Mouse (Mus musculus): ENCODE results near the gene Gm8122. TPM values are rescaled to one million over a fixed set of nuclear protein-coding genes. Genes with fewer than 3 reads are reported as not detected.

Gm8122 gene
- polyA plus RNA-seq, 1 experiment: not detected

Other genes starting within 250 kb of the Gm8122 start
- gene Gm8082, start 241.7 kb downstream of the Gm8122 start, polyA plus RNA-seq (2012; ENCODE audit: insufficient read depth, low replicate concordance): not detected in 2 replicates
- gene Gm10376, start 219.7 kb downstream of the Gm8122 start, polyA plus RNA-seq (2012; ENCODE audit: insufficient read depth, low replicate concordance): not detected in 2 replicates
- gene Gm8094, start 158.7 kb downstream of the Gm8122 start, polyA plus RNA-seq (2012; ENCODE audit: insufficient read depth, low replicate concordance): not detected in 2 replicates
- not detected in 2 replicates for gene Gm8104, start 134.7 kb downstream of the Gm8122 start, polyA plus RNA-seq (2012; ENCODE audit: insufficient read depth, low replicate concordance)
- gene Gm7233, start 55.4 kb downstream of the Gm8122 start, polyA plus RNA-seq (2012; ENCODE audit: insufficient read depth, low replicate concordance): not detected in 2 replicates
- gene Gm8126, start 23.3 kb upstream of the Gm8122 start, polyA plus RNA-seq (2012; ENCODE audit: insufficient read depth, low replicate concordance): not detected in 2 replicates
- not detected in 2 replicates for gene Gm9732, start 39.7 kb upstream of the Gm8122 start, polyA plus RNA-seq (2012; ENCODE audit: insufficient read depth, low replicate concordance)
- not detected in 2 replicates for gene Gm8127, start 58.5 kb upstream of the Gm8122 start, polyA plus RNA-seq (2012; ENCODE audit: insufficient read depth, low replicate concordance)
- gene 1700001F09Rik, start 112.5 kb upstream of the Gm8122 start, polyA plus RNA-seq (2012; ENCODE audit: insufficient read depth, low replicate concordance): not detected in 2 replicates
- not detected in 2 replicates for gene Gm8138, start 181.0 kb upstream of the Gm8122 start, polyA plus RNA-seq (2012; ENCODE audit: insufficient read depth, low replicate concordance)

Measured in megakaryocyte, embryonic 14.5 days (primary cell).